Mouse (Mus musculus): ENCODE results near the gene Fbxo39.

DNA sequence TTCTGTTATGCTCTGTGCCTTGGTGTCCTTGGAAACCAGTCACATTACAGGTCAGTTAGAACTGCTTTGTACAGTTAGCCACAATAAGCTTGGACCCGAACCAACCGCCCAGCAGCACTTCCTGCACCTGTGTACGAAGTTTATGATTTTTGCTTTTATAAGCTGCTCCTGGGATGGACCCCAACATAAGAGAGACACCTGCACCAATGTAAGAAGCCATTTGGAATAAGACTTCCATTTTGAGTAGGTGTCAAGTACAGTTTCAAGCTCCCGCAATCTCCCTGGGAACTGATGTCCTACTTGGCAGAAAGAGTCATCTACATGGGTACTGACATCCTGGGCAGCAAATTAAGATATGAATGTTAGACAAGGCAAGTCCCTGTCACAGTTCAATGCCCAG is 25.5 kb downstream of the Fbxo39 start:
- TF ChIP-seq TCF12 (IDR thresholded peaks at IDR 0.05; ENCODE audit: insufficient read depth, poor library complexity, severe bottlenecking) (no peak), POLR2A (IDR thresholded peaks at IDR 0.05; ENCODE audit: insufficient read length, low read depth) (no peak), REST (IDR thresholded peaks at IDR 0.05; ENCODE audit: insufficient read depth, insufficient read length) (no peak), USF1 (IDR thresholded peaks at IDR 0.05; ENCODE audit: low read depth) (no peak), POLR2AphosphoS2 (IDR thresholded peaks at IDR 0.05; ENCODE audit: insufficient read length, low read depth) (no peak), MYOG (IDR thresholded peaks at IDR 0.05; ENCODE audit: control insufficient read depth in 1 of 3, insufficient read depth in 1 of 3, insufficient read length in 2 of 3, low read depth in 2 of 3) (no peak), E2F4 (IDR thresholded peaks at IDR 0.05; ENCODE audit: insufficient read depth) (no peak), MYOD1 (IDR thresholded peaks at IDR 0.05; ENCODE audit: control insufficient read depth in 1 of 3, insufficient read length in 2 of 3, low read depth in 2 of 3) (no peak), MAX (IDR thresholded peaks at IDR 0.05; ENCODE audit: low read depth) (no peak), TCF3 (IDR thresholded peaks at IDR 0.05; ENCODE audit: insufficient read length, low read depth) (no peak), CEBPB (IDR thresholded peaks at IDR 0.05; ENCODE audit: insufficient read depth, poor library complexity, severe bottlenecking) (no peak), SRF (IDR thresholded peaks at IDR 0.05; ENCODE audit: control insufficient read depth, insufficient read length, low read depth) (no peak)

Data from myocyte (in vitro differentiated cells).